9 mouse cellular contexts compared by ENCODE assay signal in genomic region chr8:125116616-125117015, GRCm38 (mm10).
DNase-seq lines count a peak whose midpoint lies in the region; ATAC-seq and TF ChIP-seq lines count a peak whose summit lies in the region.
"Had no signal": no experiment of that assay in that cellular context is flagged by ENCODE, and none has a peak within 500 bp of the region (broad histone marks: within the 10 kb centered on the region; RNA-seq: fewer than 3 reads in every experiment).

No protein-coding gene starts in this region.

- in situ Hi-C loops in CH12.LX (cut with MboI; ENCODE audit: low pct_ligation_motif_present, low pct_unique_long_range_greater_than_20kb, low sequenced_read_pairs) = no loop called here

- H3K9ac ChIP-seq in hindbrain, embryonic 16.5 days (ENCODE audit: low read depth, low read length) = no peak overlapping the region
- no peak overlapping the region for H3K9ac ChIP-seq in CH12.LX (ENCODE audit: insufficient read depth, low read depth)
- no peak overlapping the region for H3K9ac ChIP-seq in midbrain, postnatal 0 days (replicated peaks; ENCODE audit: low read length, poor library complexity, severe bottlenecking)
- H3K9ac ChIP-seq: embryonic facial prominence, embryonic 12.5 days had no signal

- H3K4me2 ChIP-seq in hindbrain, embryonic 16.5 days (ENCODE audit: low read length) = no peak overlapping the region
- no peak overlapping the region for H3K4me2 ChIP-seq in CH12.LX (ENCODE audit: insufficient read depth, low read depth, poor library complexity, severe bottlenecking)
- no peak overlapping the region for H3K4me2 ChIP-seq in midbrain, postnatal 0 days (ENCODE audit: low read depth, low read length, poor library complexity, severe bottlenecking)
- H3K4me2 ChIP-seq: embryonic facial prominence, embryonic 12.5 days had no signal

- TF ChIP-seq POLR2A in CH12.LX (IDR thresholded peaks at IDR 0.05; ENCODE audit: low read depth, low read length) = no peak

- dilution Hi-C loops in CH12.LX (cut with MboI; ENCODE audit: extremely low pct_ligation_motif_present, extremely low pct_unique_long_range_greater_than_20kb, low sequenced_read_pairs) = no loop called here

- peaks cover 12% of the 10 kb centered on the region for H3K4me1 ChIP-seq in hindbrain, embryonic 10.5 days (replicated peaks)
- H3K4me1 ChIP-seq in hindbrain, embryonic 16.5 days (ENCODE audit: control insufficient read depth, insufficient read depth, low read depth, low read length) = peaks cover 9% of the 10 kb centered on the region
- peaks cover 3% of the 10 kb centered on the region in 2 experiments; a peak in 3 of 4 replicates for H3K4me1 ChIP-seq in CH12.LX (ENCODE audit: control insufficient read depth in 1 of 2, insufficient read depth in 2 of 2)
- H3K4me1 ChIP-seq in midbrain, postnatal 0 days (ENCODE audit: insufficient read depth, low read length) = no peaks in the 10 kb centered on the region; the same call in 1 of the 2 replicates

- ATAC-seq in hindbrain, embryonic 16.5 days = no peak
- ATAC-seq in midbrain, postnatal 0 days (ENCODE audit: low FRiP score) = no peak

- H3K27me3 ChIP-seq in hindbrain, embryonic 10.5 days (ENCODE audit: insufficient read depth, poor library complexity, severe bottlenecking) = no peaks in the 10 kb centered on the region; the same call in 1 of the 2 replicates
- H3K27me3 ChIP-seq in hindbrain, embryonic 16.5 days (replicated peaks; ENCODE audit: control insufficient read depth, insufficient read depth, low read length) = no peaks in the 10 kb centered on the region
- H3K27me3 ChIP-seq in CH12.LX (replicated peaks) = no peaks in the 10 kb centered on the region
- H3K27me3 ChIP-seq in midbrain, postnatal 0 days (ENCODE audit: insufficient read depth, low read length) = no peaks in the 10 kb centered on the region
- H3K27me3 ChIP-seq: embryonic facial prominence, embryonic 12.5 days had no signal

- H3K79me2 ChIP-seq in CH12.LX (replicated peaks; ENCODE audit: control insufficient read depth, extremely low read depth, insufficient read depth, poor library complexity, severe bottlenecking) = no peaks in the 10 kb centered on the region

- H3K36me3 ChIP-seq in hindbrain, embryonic 10.5 days = no peaks in the 10 kb centered on the region
- no peaks in the 10 kb centered on the region for H3K36me3 ChIP-seq in hindbrain, embryonic 16.5 days (ENCODE audit: control insufficient read depth, insufficient read depth, low read length)
- no peaks in the 10 kb centered on the region for H3K36me3 ChIP-seq in CH12.LX (replicated peaks in 1 of 2; ENCODE audit: control insufficient read depth in 1 of 2, insufficient read depth in 1 of 2, low read length in 1 of 2)
- no peaks in the 10 kb centered on the region for H3K36me3 ChIP-seq in midbrain, postnatal 0 days (ENCODE audit: insufficient read depth, low read length)
- H3K36me3 ChIP-seq: embryonic facial prominence, embryonic 12.5 days had no signal

- TF ChIP-seq RAD21 in CH12.LX (IDR thresholded peaks at IDR 0.05; ENCODE audit: low read depth, low read length) = peak; percentile 56

- no peak overlapping the region for H3K27ac ChIP-seq in hindbrain, embryonic 10.5 days
- H3K27ac ChIP-seq in hindbrain, embryonic 16.5 days (ENCODE audit: low read depth, low read length) = no peak overlapping the region
- no peak overlapping the region for H3K27ac ChIP-seq in CH12.LX (ENCODE audit: insufficient read depth, low read depth)
- no peak overlapping the region for H3K27ac ChIP-seq in midbrain, postnatal 0 days (ENCODE audit: low read depth, low read length)
- H3K27ac ChIP-seq: embryonic facial prominence, embryonic 12.5 days had no signal

- peak; percentile 40 for DNase-seq in hindbrain, embryonic 10.5 days (ENCODE audit: low spot score)
- DNase-seq in CH12.LX (ENCODE audit: extremely low read depth) = peak; percentile 64
- DNase-seq in adrenal gland, postnatal 14 days = peak; percentile 69
- peak; percentile 38 for DNase-seq in forelimb bud, embryonic 11.5 days (ENCODE audit: low read depth, low spot score)
- DNase-seq in layer of hippocampus, postnatal 10 days (ENCODE audit: low spot score in 2 of 2) = peak; percentile 65 to 72
- peak; percentile 76 for DNase-seq in midbrain, postnatal 0 days (ENCODE audit: low spot score)
- DNase-seq in urinary bladder, adult 2 months (ENCODE audit: low spot score) = no peak

- H3K9me3 ChIP-seq in hindbrain, embryonic 10.5 days = no peaks in the 10 kb centered on the region
- no peaks in the 10 kb centered on the region for H3K9me3 ChIP-seq in hindbrain, embryonic 16.5 days (ENCODE audit: control insufficient read depth, low read length)
- no peaks in the 10 kb centered on the region for H3K9me3 ChIP-seq in CH12.LX (replicated peaks; ENCODE audit: low read length)
- no peaks in the 10 kb centered on the region for H3K9me3 ChIP-seq in midbrain, postnatal 0 days (ENCODE audit: low read length)
- H3K9me3 ChIP-seq: embryonic facial prominence, embryonic 12.5 days had no signal

- WGBS in hindbrain, embryonic 10.5 days = 19% methylated on average over 2 of the region's 2 CpGs
- WGBS in hindbrain, embryonic 16.5 days = 11% methylated on average over 2 of the region's 2 CpGs
- 12% methylated on average over 2 of the region's 2 CpGs for WGBS in midbrain, postnatal 0 days

- no peak for TF ChIP-seq EP300 in CH12.LX (IDR thresholded peaks at IDR 0.05; ENCODE audit: low read length)

- TF ChIP-seq CTCF in CH12.LX (conservative IDR thresholded peaks at IDR 0.05 in 1 of 2, IDR thresholded peaks at IDR 0.05 in 1 of 2; ENCODE audit: low read depth in 2 of 2, low read length in 2 of 2) = peak; percentile 57 to 77; a peak in 3 of 4 replicates
- peak; percentile 91 for TF ChIP-seq CTCF in midbrain, postnatal 0 days (IDR thresholded peaks at IDR 0.05)

- no peak overlapping the region for H3K4me3 ChIP-seq in hindbrain, embryonic 10.5 days
- no peak overlapping the region for H3K4me3 ChIP-seq in hindbrain, embryonic 16.5 days (ENCODE audit: low read length)
- H3K4me3 ChIP-seq in CH12.LX (replicated peaks in 1 of 3; ENCODE audit: low read depth in 2 of 3, low read length in 2 of 3, poor library complexity in 1 of 3) = no peak overlapping the region
- no peak overlapping the region for H3K4me3 ChIP-seq in midbrain, postnatal 0 days (ENCODE audit: low read depth, low read length)
- H3K4me3 ChIP-seq: embryonic facial prominence, embryonic 12.5 days had no signal

TF ChIP-seq in CH12.LX, 34 proteins besides CTCF, POLR2A, EP300 and RAD21:
- TF ChIP-seq KAT2A (IDR thresholded peaks at IDR 0.05; ENCODE audit: insufficient replicate concordance, low read length) = no peak
- TF ChIP-seq SMC3 (IDR thresholded peaks at IDR 0.05; ENCODE audit: low read depth, low read length) = peak; percentile 60
